Mouse (Mus musculus): ENCODE results near the gene Ginm1. TPM values are rescaled to one million over a fixed set of nuclear protein-coding genes. Genes with fewer than 3 reads are reported as not detected.
A peak's percentile ranks its signal among the peaks of the same experiment; 100 is the strongest.

Gene Ginm1
- polyA plus RNA-seq (2015; fragmentation: Nextera tagmentation; extraction: Ambion mirVana), result 47.1 and 50.0 TPM in 2 replicates

DNA sequence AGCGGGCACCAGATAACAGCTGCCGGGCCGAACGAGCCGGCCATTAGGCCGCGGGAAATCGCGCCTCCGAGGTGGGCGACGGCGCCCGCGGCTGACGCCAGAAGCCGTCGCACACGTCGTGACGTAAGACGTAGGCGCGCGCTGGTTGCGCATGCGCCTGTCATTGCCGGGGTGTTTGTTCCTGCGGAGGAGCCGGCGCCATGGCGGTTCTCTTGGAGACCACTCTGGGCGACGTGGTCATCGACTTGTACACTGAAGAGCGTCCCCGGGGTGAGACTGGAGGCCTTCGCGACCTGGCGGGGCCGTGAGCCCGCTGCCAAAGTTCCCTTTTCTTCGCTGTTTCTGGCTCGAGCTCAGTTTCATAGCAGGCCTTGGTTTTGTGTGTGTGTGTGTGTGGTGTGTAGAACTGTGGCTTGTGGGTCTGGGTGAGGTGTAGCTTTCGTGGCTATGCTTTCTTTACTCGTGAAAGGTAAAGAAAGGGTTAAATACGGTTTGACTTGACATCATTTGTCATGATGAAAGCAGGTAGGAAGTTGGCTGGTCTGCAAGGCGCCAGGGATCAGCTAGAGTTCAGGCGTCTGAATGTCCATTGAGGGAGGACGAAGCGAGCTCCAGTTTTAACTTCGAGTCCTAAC, at the start of gene Ginm1, which contains the start of gene Ppil4:
Gene Ginm1 (minus strand): TSS at position 74 of the 635 bp plus-strand sequence.
Gene Ppil4 (plus strand): TSS at position 141 of the 635 bp plus-strand sequence.
- ATAC-seq (replicated peaks), result peak; percentile 96
- no peaks in the 10 kb centered on the region for H3K27me3 ChIP-seq
- peaks cover 20% of the 10 kb centered on the region for H3K36me3 ChIP-seq
- H3K4me3 ChIP-seq, result peak within 1 kb of the TSS; percentile 98
- H3K4me1 ChIP-seq, result peaks cover 32% of the 10 kb centered on the region
- WGBS, result under 1% methylated on average over 52 of the region's 52 CpGs
- no peaks in the 10 kb centered on the region for H3K9me3 ChIP-seq
- peak within 1 kb of the TSS; percentile 77 for H3K27ac ChIP-seq (replicated peaks)
- peak within 1 kb of the TSS; percentile 94 for H3K9ac ChIP-seq (replicated peaks)
- H3K4me2 ChIP-seq (replicated peaks), result peak within 1 kb of the TSS; percentile 88

DNA sequence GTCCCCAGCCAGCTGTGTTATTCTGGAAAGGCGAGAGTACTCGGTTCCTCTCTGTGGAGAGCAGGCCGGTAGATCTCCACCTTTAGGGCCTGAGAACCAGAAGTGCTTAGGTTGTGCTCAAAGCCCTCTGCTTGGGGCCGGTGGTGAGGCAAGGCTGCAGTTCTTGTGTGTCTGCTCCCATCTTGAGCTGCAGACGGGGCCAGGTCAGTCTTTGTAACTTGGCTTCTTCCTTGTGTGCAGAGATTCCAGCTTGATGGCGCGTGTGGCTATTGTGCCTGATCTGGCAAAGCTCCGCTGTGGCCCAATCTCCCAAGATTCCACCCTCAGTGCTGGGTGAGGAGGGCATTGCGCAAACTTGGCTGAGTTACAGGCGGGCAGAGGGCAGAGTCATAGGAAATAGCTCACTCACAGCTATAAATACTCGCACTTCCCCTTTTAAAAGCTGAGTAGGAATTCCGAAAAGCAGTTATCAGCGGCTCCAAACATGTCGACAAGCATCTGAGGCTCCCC, 49.0 kb upstream of the Ginm1 start:
- no peak overlapping the region for H3K27ac ChIP-seq (replicated peaks)
- no peaks in the 10 kb centered on the region for H3K36me3 ChIP-seq
- H3K9ac ChIP-seq (replicated peaks), result no peak overlapping the region
- no peaks in the 10 kb centered on the region for H3K27me3 ChIP-seq
- no peak overlapping the region for H3K4me3 ChIP-seq
- no peaks in the 10 kb centered on the region for H3K9me3 ChIP-seq
- no peak for ATAC-seq (replicated peaks)
- peaks cover 7% of the 10 kb centered on the region for H3K4me1 ChIP-seq
- H3K4me2 ChIP-seq (replicated peaks), result no peak overlapping the region
- WGBS, result 70% methylated on average over 14 of the region's 14 CpGs

DNA sequence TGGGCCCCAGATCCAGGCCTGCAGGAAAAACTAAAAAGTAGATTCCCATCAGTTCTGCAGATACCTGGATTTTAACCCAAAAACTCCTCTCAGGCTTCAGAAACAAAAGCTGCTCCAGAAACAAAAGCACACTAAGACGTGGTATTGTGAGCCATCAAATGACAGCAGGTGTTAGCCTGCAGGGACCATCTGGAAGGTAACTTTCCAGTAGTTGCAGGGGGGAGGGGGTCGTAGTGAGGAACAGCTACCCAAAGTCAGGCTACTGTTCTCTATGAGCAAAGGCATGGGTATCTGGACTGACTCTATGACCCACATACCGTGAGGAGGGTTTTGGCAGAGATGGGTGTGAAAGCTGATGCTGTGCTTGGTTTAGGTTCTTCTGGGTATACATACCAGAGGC, 48.2 kb upstream of the Ginm1 start:
- H3K4me2 ChIP-seq (replicated peaks), result no peak overlapping the region
- ATAC-seq (replicated peaks), result no peak
- no peak overlapping the region for H3K9ac ChIP-seq (replicated peaks)
- H3K27ac ChIP-seq (replicated peaks), result no peak overlapping the region
- 57% methylated on average over 3 of the region's 3 CpGs for WGBS
- H3K4me1 ChIP-seq, result peaks cover 7% of the 10 kb centered on the region
- H3K9me3 ChIP-seq, result no peaks in the 10 kb centered on the region
- H3K36me3 ChIP-seq, result no peaks in the 10 kb centered on the region
- no peaks in the 10 kb centered on the region for H3K27me3 ChIP-seq
- H3K4me3 ChIP-seq, result no peak overlapping the region

DNA sequence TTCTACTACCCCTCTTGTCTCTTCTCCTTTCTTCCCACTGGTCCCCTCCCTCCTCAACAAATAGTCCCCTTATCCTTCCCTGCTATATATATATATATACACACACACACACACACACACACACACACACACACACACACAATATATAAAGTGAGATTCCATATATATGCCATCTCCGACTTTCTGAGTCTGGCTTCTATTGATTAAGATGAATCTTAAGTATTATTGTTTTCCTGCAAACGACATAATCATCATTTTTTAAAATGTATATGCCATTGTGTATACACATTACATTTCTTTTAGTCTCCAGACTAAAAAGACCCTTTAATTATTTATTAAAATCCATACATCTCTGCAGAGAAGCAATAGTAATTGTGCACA, 47.7 kb upstream of the Ginm1 start:
- no peak for ATAC-seq (replicated peaks)
- H3K9ac ChIP-seq (replicated peaks), result no peak overlapping the region
- no peak overlapping the region for H3K4me2 ChIP-seq (replicated peaks)
- H3K27me3 ChIP-seq, result no peaks in the 10 kb centered on the region
- no peaks in the 10 kb centered on the region for H3K36me3 ChIP-seq
- no peak overlapping the region for H3K4me3 ChIP-seq
- H3K9me3 ChIP-seq, result no peaks in the 10 kb centered on the region
- WGBS, result 85% methylated on average over 2 of the region's 2 CpGs
- H3K27ac ChIP-seq (replicated peaks), result no peak overlapping the region
- peaks cover 7% of the 10 kb centered on the region for H3K4me1 ChIP-seq

DNA sequence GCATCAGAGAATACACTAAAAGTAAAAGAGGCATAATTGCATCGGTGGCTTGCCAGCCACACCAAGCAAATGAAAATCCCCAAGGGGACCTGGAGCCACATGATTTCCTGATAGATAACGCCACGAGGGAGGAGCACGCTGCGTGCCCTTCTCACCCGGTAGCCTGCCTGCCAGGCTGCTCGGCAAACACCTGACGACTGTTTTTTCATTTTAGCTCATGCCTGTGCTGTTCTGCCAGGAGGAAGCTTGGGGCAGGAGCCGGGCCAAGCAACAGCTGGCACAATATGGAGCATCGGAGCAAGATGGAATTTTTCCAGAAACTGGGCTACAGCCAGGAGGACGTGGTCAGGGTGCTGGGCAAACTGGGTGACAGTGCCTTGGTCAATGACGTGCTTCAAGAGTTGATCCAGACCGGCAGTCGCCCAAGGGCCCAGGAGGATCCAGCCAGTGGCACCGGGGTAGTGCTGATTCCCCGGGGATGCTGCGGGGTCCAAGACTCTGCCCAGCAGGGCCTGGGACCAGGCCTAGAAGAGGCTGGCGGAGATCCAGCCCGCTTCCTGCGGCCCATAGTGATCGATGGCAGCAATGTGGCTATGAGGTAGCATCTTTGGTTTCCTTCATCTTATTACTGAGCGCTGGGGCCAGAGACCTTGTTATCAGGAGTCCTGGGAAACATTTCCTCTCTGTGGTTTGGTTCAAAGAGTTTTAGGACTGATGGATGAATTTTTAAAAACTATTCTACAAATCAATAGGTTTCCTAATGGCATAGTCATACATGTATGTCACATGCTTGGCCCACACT, 47.1 kb upstream of the Ginm1 start:
- no peaks in the 10 kb centered on the region for H3K9me3 ChIP-seq
- no peaks in the 10 kb centered on the region for H3K36me3 ChIP-seq
- no peak overlapping the region for H3K4me2 ChIP-seq (replicated peaks)
- peaks cover 7% of the 10 kb centered on the region for H3K4me1 ChIP-seq
- no peak overlapping the region for H3K4me3 ChIP-seq
- H3K9ac ChIP-seq (replicated peaks), result no peak overlapping the region
- no peak for ATAC-seq (replicated peaks)
- 76% methylated on average over 22 of the region's 22 CpGs for WGBS
- no peaks in the 10 kb centered on the region for H3K27me3 ChIP-seq
- H3K27ac ChIP-seq (replicated peaks), result no peak overlapping the region

GRCm38 (mm10) chr10:7838874-7839421, 46.3 kb upstream of the Ginm1 start:
- 83% methylated on average over 5 of the region's 5 CpGs for WGBS
- Histone ChIP-seq H3K4me3 (no peak overlapping the region), H3K9me3 (no peaks in the 10 kb centered on the region), H3K27ac (replicated peaks) (no peak overlapping the region), H3K4me1 (peaks cover 7% of the 10 kb centered on the region), H3K4me2 (replicated peaks) (no peak overlapping the region), H3K9ac (replicated peaks) (no peak overlapping the region), H3K36me3 (no peaks in the 10 kb centered on the region), H3K27me3 (no peaks in the 10 kb centered on the region)
- ATAC-seq (replicated peaks), result no peak

GRCm38 (mm10) chr10:7838036-7838435, 45.4 kb upstream of the Ginm1 start:
- 92% methylated on average over 8 of the region's 8 CpGs for WGBS
- Histone ChIP-seq H3K4me3 (no peak overlapping the region), H3K4me2 (replicated peaks) (no peak overlapping the region), H3K4me1 (peaks cover 7% of the 10 kb centered on the region), H3K9ac (replicated peaks) (no peak overlapping the region), H3K9me3 (no peaks in the 10 kb centered on the region), H3K36me3 (no peaks in the 10 kb centered on the region), H3K27me3 (no peaks in the 10 kb centered on the region), H3K27ac (replicated peaks) (no peak overlapping the region)
- ATAC-seq (replicated peaks), result no peak

- Histone ChIP-seq H3K4me1 (peaks cover 7% of the 10 kb centered on the region), H3K9me3 (no peaks in the 10 kb centered on the region), H3K36me3 (no peaks in the 10 kb centered on the region), H3K27ac (replicated peaks) (no peak overlapping the region), H3K4me3 (no peak overlapping the region), H3K27me3 (no peaks in the 10 kb centered on the region), H3K4me2 (replicated peaks) (no peak overlapping the region), H3K9ac (replicated peaks) (no peak overlapping the region)
- 87% methylated on average over 8 of the region's 8 CpGs for WGBS
- no peak for ATAC-seq (replicated peaks)
Measured at GRCm38 (mm10) chr10:7837446-7837845, 44.8 kb upstream of the Ginm1 start.

- ATAC-seq (replicated peaks), result no peak
- H3K4me2 ChIP-seq (replicated peaks), result no peak overlapping the region
- H3K27ac ChIP-seq (replicated peaks), result no peak overlapping the region
- no peak overlapping the region for H3K9ac ChIP-seq (replicated peaks)
- no peaks in the 10 kb centered on the region for H3K27me3 ChIP-seq
- H3K4me3 ChIP-seq, result no peak overlapping the region
- H3K4me1 ChIP-seq, result peaks cover 7% of the 10 kb centered on the region
- 76% methylated on average over 2 of the region's 2 CpGs for WGBS
- H3K9me3 ChIP-seq, result no peaks in the 10 kb centered on the region
- no peaks in the 10 kb centered on the region for H3K36me3 ChIP-seq
Measured at GRCm38 (mm10) chr10:7836902-7837301, 44.3 kb upstream of the Ginm1 start.

- no peaks in the 10 kb centered on the region for H3K36me3 ChIP-seq
- no peak for ATAC-seq (replicated peaks)
- H3K9ac ChIP-seq (replicated peaks), result no peak overlapping the region
- WGBS, result 79% methylated on average over 10 of the region's 10 CpGs
- no peak overlapping the region for H3K4me2 ChIP-seq (replicated peaks)
- H3K27ac ChIP-seq (replicated peaks), result no peak overlapping the region
- H3K4me3 ChIP-seq, result no peak overlapping the region
- peaks cover 5% of the 10 kb centered on the region for H3K4me1 ChIP-seq
- H3K27me3 ChIP-seq, result no peaks in the 10 kb centered on the region
- no peaks in the 10 kb centered on the region for H3K9me3 ChIP-seq
Measured at GRCm38 (mm10) chr10:7834671-7835225, 42.1 kb upstream of the Ginm1 start.

- H3K4me1 ChIP-seq, result no peaks in the 10 kb centered on the region
- no peak overlapping the region for H3K27ac ChIP-seq (replicated peaks)
- no peak overlapping the region for H3K9ac ChIP-seq (replicated peaks)
- no peak for ATAC-seq (replicated peaks)
- no peak overlapping the region for H3K4me3 ChIP-seq
- H3K9me3 ChIP-seq, result no peaks in the 10 kb centered on the region
- H3K27me3 ChIP-seq, result no peaks in the 10 kb centered on the region
- H3K36me3 ChIP-seq, result no peaks in the 10 kb centered on the region
- WGBS, result 81% methylated on average over 9 of the region's 9 CpGs
- no peak overlapping the region for H3K4me2 ChIP-seq (replicated peaks)
Measured at GRCm38 (mm10) chr10:7833377-7834165, 40.9 kb upstream of the Ginm1 start.
